Mouse (Mus musculus): ENCODE data around the gene Mtln. TPM values are rescaled to one million over a fixed set of nuclear protein-coding genes. Genes with fewer than 3 reads are reported as not detected.

Mtln gene
- total and polyA plus RNA-seq, 3 experiments, result 49.6 to 56.7 (median 54.0) TPM

DNA sequence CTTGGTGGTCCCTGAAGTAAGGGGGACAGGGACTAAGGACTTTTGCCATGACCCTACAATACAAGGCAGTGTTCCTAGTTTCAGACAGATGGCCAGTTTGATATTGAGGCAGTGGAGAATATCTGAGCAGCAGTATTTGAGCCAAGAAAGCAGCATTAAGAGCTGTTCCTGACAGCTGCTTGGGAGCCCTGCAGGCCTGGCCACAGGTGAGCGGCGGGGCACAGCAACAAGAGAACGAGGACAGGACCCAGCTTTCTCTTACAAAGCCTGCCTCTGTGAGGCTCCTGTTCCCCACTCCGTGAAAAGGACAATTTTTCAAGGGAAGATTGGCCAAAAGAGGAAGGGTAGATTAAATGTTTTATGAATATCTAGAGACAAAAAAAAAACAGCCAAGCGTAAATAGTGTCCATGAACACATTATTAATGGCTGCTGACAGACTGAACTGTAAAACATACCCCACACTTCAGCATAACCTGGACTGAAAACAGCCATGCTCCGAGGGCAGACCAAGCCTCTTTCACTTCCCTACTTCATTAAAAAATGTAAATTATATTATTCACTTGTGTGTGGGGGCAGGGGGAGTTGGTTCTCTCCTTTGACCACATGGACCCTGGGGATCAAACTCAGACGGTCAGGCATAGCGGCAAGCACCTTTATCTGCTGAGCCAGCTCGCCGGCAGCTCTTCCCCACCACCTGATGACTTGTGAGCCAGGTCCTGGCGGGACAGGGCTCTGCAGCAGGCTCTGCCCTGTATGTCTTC, 40.3 kb downstream of the Mtln start:
- intact Hi-C loops (cut with DNase I), result no loop called here
- Histone ChIP-seq H3K79me2 (replicated peaks; ENCODE audit: control insufficient read depth, insufficient read depth, low read length) (no peaks in the 10 kb centered on the region), H3K4me3 (no peak overlapping the region), H3K27ac (no peak overlapping the region), H3K9ac (ENCODE audit: low read depth, low read length) (no peak overlapping the region), H3K27me3 (ENCODE audit: control insufficient read depth, insufficient read depth, low read length) (no peaks in the 10 kb centered on the region), H3K36me3 (ENCODE audit: control insufficient read depth, insufficient read depth, low read length) (no peaks in the 10 kb centered on the region), H3K4me1 (ENCODE audit: control insufficient read depth, insufficient read depth, low read length) (no peaks in the 10 kb centered on the region)
- no peak for DNase-seq
- WGBS, result 84% methylated on average over 11 of the region's 11 CpGs
- no peak for TF ChIP-seq CTCF (IDR thresholded peaks at IDR 0.05)
- no peak for TF ChIP-seq POLR2A (IDR thresholded peaks at IDR 0.05; ENCODE audit: insufficient read depth, low read depth, low read length)
- no peak for TF ChIP-seq EP300 (IDR thresholded peaks at IDR 0.05; ENCODE audit: insufficient read depth, low read depth, low read length)

DNA sequence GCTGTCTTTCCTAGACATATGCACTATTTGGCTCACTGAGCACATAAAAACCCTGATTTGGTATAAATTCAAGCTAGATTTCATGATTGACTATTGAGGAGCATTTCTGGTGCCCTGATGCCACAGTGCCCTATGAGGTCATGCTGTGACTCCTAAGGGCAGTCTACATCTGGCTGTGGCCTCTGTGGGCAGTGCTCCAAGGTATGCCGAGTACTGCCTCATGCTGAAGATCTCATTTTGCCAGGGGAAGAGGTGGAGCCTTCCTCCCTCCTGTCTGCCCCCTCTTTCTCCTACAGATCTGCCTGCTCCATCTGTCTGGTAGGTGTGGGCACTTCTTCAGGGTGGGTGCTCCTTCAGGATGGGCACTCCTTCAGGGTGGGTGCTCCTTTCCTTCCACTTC, 42.9 kb downstream of the Mtln start:
- Histone ChIP-seq H3K36me3 (ENCODE audit: control insufficient read depth, insufficient read depth, low read length) (no peaks in the 10 kb centered on the region), H3K27ac (no peak overlapping the region), H3K4me3 (no peak overlapping the region), H3K4me1 (ENCODE audit: control insufficient read depth, insufficient read depth, low read length) (no peaks in the 10 kb centered on the region), H3K79me2 (replicated peaks; ENCODE audit: control insufficient read depth, insufficient read depth, low read length) (no peaks in the 10 kb centered on the region), H3K27me3 (ENCODE audit: control insufficient read depth, insufficient read depth, low read length) (no peaks in the 10 kb centered on the region), H3K9ac (ENCODE audit: low read depth, low read length) (no peak overlapping the region)
- WGBS, result 27% methylated on average over 1 of the region's 1 CpGs
- intact Hi-C loops (cut with DNase I), result no loop called here
- TF ChIP-seq CTCF (IDR thresholded peaks at IDR 0.05), result no peak
- no peak for DNase-seq

DNA sequence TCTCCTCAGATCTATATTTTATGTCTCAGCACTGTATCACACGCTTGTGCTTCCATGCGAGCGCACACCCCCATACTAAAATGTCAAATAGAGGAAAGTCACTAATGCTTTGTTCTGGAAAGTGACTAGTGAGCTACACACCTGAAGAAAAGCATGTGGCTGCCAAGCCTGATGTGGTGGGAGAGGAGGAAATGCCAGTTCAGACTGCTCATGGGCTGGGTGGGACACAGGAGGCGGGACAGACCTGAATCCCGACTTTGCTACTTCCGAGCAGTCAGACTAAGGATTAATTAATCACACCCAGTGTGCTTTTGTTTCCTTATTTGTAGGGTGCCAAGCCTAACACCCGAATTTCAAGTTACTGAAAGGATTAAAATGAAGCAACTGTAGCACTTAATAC, 44.0 kb downstream of the Mtln start:
- DNase-seq, result no peak
- intact Hi-C loops (cut with DNase I), result no loop called here
- Histone ChIP-seq H3K79me2 (replicated peaks; ENCODE audit: control insufficient read depth, insufficient read depth, low read length) (no peaks in the 10 kb centered on the region), H3K27ac (no peak overlapping the region), H3K4me1 (ENCODE audit: control insufficient read depth, insufficient read depth, low read length) (no peaks in the 10 kb centered on the region), H3K4me3 (no peak overlapping the region), H3K27me3 (ENCODE audit: control insufficient read depth, insufficient read depth, low read length) (no peaks in the 10 kb centered on the region), H3K9ac (ENCODE audit: low read depth, low read length) (no peak overlapping the region), H3K36me3 (ENCODE audit: control insufficient read depth, insufficient read depth, low read length) (no peaks in the 10 kb centered on the region)
- WGBS, result 70% methylated on average over 7 of the region's 7 CpGs
- TF ChIP-seq POLR2A (IDR thresholded peaks at IDR 0.05; ENCODE audit: insufficient read depth, low read depth, low read length) (no peak), EP300 (IDR thresholded peaks at IDR 0.05; ENCODE audit: insufficient read depth, low read depth, low read length) (no peak), CTCF (IDR thresholded peaks at IDR 0.05) (no peak)

DNA sequence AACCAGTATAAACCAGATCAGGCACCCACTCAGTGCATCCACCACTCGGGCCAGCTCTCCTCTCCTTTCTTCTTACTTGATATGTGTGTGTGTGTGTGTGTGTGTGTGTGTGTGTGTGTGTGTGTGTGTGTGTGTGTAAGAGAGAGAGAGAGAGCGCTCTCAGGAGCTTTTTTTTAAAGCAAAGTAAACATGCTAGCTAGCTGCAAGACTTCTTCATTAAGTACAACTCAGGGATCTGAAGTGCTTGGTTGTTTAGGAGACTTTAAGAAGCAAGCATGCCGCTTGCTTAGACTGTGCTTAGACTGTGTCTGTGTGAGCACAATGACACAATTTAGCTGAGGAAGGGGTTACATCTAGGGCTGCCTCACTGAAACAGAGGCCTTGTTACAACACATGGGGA, 49.7 kb downstream of the Mtln start:
- Histone ChIP-seq H3K4me3 (no peak overlapping the region), H3K9ac (ENCODE audit: low read depth, low read length) (no peak overlapping the region), H3K27ac (no peak overlapping the region), H3K79me2 (replicated peaks; ENCODE audit: control insufficient read depth, insufficient read depth, low read length) (no peaks in the 10 kb centered on the region), H3K4me1 (ENCODE audit: control insufficient read depth, insufficient read depth, low read length) (no peaks in the 10 kb centered on the region), H3K27me3 (ENCODE audit: control insufficient read depth, insufficient read depth, low read length) (no peaks in the 10 kb centered on the region), H3K36me3 (ENCODE audit: control insufficient read depth, insufficient read depth, low read length) (no peaks in the 10 kb centered on the region)
- intact Hi-C loops (cut with DNase I), result no loop called here
- no peak for DNase-seq
- no peak for TF ChIP-seq EP300 (IDR thresholded peaks at IDR 0.05; ENCODE audit: insufficient read depth, low read depth, low read length)
- no peak for TF ChIP-seq POLR2A (IDR thresholded peaks at IDR 0.05; ENCODE audit: insufficient read depth, low read depth, low read length)
- TF ChIP-seq CTCF (IDR thresholded peaks at IDR 0.05), result no peak
- WGBS, result 76% methylated on average over 3 of the region's 3 CpGs

Other genes starting within 250 kb of the Mtln start
- 1 to 10 TPM; 1.7 to 2.0 TPM for gene Zfp661, start 205.4 kb downstream of the Mtln start, total RNA-seq (2021)
- 1.5 and 2.4 TPM in 2 replicates for gene Zfp661, start 205.4 kb downstream of the Mtln start, polyA plus RNA-seq (2012; rRNA removed)
- gene Mrps5, start 205.3 kb downstream of the Mtln start, total RNA-seq (2021), result 10 to 100 TPM; 80.3 to 89.7 TPM
- 58.2 and 68.4 TPM in 2 replicates for gene Mrps5, start 205.3 kb downstream of the Mtln start, polyA plus RNA-seq (2012; rRNA removed)
- gene Mal, start 135.8 kb downstream of the Mtln start, total RNA-seq (2021), result 10 to 100 TPM in 1 of 2 experiments, 1 to 10 TPM in 1; 9.4 to 11.0 TPM
- 3.5 and 6.2 TPM in 2 replicates for gene Mal, start 135.8 kb downstream of the Mtln start, polyA plus RNA-seq (2012; rRNA removed)
- 1 to 10 TPM; 5.9 to 7.1 TPM for gene Mall, start 62.6 kb downstream of the Mtln start, total RNA-seq (2021)
- gene Mall, start 62.6 kb downstream of the Mtln start, polyA plus RNA-seq (2012; rRNA removed), result 11.4 and 13.5 TPM in 2 replicates
- gene Nphp1, start 3.6 kb downstream of the Mtln start, total RNA-seq (2021), result 1 to 10 TPM; 7.7 to 9.1 TPM
- gene Nphp1, start 3.6 kb downstream of the Mtln start, polyA plus RNA-seq (2012; rRNA removed), result 7.0 and 13.3 TPM in 2 replicates
- under 1 TPM in 1 of 2 experiments, not detected in 1; 0.29 TPM for gene Bub1, start 39.4 kb upstream of the Mtln start, total RNA-seq (2021)
- gene Bub1, start 39.4 kb upstream of the Mtln start, polyA plus RNA-seq (2012; rRNA removed), result 0.21 and 0.32 TPM in 2 replicates
- gene Acoxl, start 46.4 kb upstream of the Mtln start, total RNA-seq (2021), result not detected
- 0.14 TPM in 1 of 2 replicates, not detected in the other for gene Acoxl, start 46.4 kb upstream of the Mtln start, polyA plus RNA-seq (2012; rRNA removed)

Measured in heart, adult 2 months (tissue).